Mouse (Mus musculus) lung, adult 2 months (tissue): ENCODE measurements around the gene Utf1.

Experiments used
- CTCF ChIP-seq: fragments of 200-500 bp; IDR thresholded peaks from 2 replicates; pipeline ENCODE4 v1.5.1; 2011; ENCODE audit warnings: mild to moderate bottlenecking, low read length, control low read depth; ENCODE audit not compliant: insufficient read depth
- POLR2A ChIP-seq: fragments of 200-500 bp; IDR thresholded peaks from 2 replicates; pipeline ENCODE4 v1.6.1; 2011; ENCODE audit warnings: low read depth, mild to moderate bottlenecking, control low read depth, low read length, borderline replicate concordance; ENCODE audit errors: extremely low read depth

DNA sequence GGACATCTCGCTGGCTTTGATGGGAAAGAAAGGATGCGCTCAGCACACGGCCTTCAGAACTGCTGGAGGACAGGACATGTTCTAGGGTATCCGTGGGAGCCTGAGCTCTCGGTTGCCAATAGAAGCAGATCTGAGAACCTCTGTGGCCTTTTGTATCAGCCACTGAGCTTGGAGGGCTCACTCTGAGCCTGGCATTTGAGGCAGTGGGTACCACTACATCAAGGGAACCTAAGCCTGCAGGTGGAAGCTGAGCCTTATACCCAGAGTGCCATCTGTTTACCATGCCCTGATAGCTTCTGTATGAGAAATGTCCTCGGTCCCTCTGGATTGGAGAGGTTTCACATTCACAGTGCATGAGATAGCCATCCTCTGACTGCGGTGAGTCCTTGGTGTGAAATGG is 47.3 kb upstream of the Utf1 start:
- no peak for TF ChIP-seq CTCF
- no peak for TF ChIP-seq POLR2A
